10 mouse cellular contexts compared by ENCODE assay signal in the genomic region with DNA sequence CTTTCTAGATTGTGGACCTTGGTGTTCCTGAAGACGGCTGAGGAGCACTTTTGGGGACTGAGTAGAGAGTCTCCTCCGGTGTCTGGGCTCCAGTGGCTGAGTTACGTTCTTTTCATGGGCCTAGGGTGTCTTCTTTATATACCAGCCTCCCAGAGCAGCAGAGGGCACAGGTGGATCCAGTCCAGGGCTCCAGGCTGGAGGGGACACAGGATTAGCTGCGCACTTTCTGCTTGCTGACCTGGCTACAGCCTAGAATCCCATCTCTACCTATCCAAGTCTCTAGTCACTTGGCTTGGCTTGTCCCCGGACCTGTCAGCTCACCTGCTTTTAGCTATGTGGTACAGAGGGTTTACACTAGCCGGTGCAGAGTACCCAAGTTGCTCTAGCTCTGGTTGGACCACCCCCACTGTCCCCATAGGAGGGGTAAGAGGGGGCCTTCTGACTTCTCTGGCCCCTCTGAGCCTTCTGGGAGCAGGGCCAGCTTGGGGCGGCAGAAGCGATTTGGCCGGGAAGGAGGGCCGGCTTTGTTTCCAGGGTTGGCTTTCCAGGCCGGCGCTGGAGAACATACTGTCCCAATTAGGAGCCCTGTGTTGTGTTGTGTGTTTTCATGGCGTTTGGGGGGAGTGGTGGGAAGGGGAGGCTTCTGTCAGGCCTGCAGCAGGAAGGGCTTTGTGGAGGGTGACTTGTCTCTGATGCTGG.
A peak's percentile ranks its signal among the peaks of the same experiment; 100 is the strongest.
DNase-seq lines count a peak whose midpoint lies in the region; ATAC-seq and TF ChIP-seq lines count a peak whose summit lies in the region.
"Had no signal": no experiment of that assay in that cellular context is flagged by ENCODE, and none has a peak within 500 bp of the region (broad histone marks: within the 10 kb centered on the region; RNA-seq: fewer than 3 reads in every experiment).

No protein-coding gene starts in this region.

- ATAC-seq in hindbrain, postnatal 0 days = peak; percentile 91
- no peak for ATAC-seq in hindbrain, embryonic 12.5 days (ENCODE audit: low FRiP score)
- ATAC-seq in embryonic facial prominence, embryonic 15.5 days (ENCODE audit: insufficient number of reproducible peaks, low FRiP score, low TSS enrichment, low read depth) = peak; percentile 78
- no peak for ATAC-seq in activated CD4-positive, CD25-positive, alpha-beta regulatory T cell, adult 4 months

- peak overlapping the region; percentile 27; the same call in 1 of the 2 replicates for H3K27ac ChIP-seq in hindbrain, postnatal 0 days
- H3K27ac ChIP-seq in hindbrain, embryonic 12.5 days = no peak overlapping the region
- peak overlapping the region; percentile 78 for H3K27ac ChIP-seq in embryonic facial prominence, embryonic 15.5 days (replicated peaks)
- H3K27ac ChIP-seq: kidney, postnatal 0 days had no signal

- H3K4me2 ChIP-seq in hindbrain, postnatal 0 days (ENCODE audit: low read depth, low read length) = no peak overlapping the region
- no peak overlapping the region for H3K4me2 ChIP-seq in hindbrain, embryonic 12.5 days (replicated peaks)
- H3K4me2 ChIP-seq in embryonic facial prominence, embryonic 15.5 days (replicated peaks) = no peak overlapping the region

- no peak overlapping the region for H3K9ac ChIP-seq in hindbrain, postnatal 0 days (replicated peaks; ENCODE audit: low read length)
- no peak overlapping the region for H3K9ac ChIP-seq in hindbrain, embryonic 12.5 days
- no peak overlapping the region for H3K9ac ChIP-seq in embryonic facial prominence, embryonic 15.5 days

- H3K4me1 ChIP-seq in hindbrain, postnatal 0 days (ENCODE audit: insufficient read depth, low read length) = peaks cover 4% of the 10 kb centered on the region; the same call in 1 of the 2 replicates
- no peaks in the 10 kb centered on the region for H3K4me1 ChIP-seq in hindbrain, embryonic 12.5 days
- peaks cover 23% of the 10 kb centered on the region for H3K4me1 ChIP-seq in embryonic facial prominence, embryonic 15.5 days

- H3K9me3 ChIP-seq in hindbrain, postnatal 0 days (ENCODE audit: low read length) = no peaks in the 10 kb centered on the region
- H3K9me3 ChIP-seq in hindbrain, embryonic 12.5 days (replicated peaks) = no peaks in the 10 kb centered on the region
- H3K9me3 ChIP-seq in embryonic facial prominence, embryonic 15.5 days (replicated peaks) = no peaks in the 10 kb centered on the region

- no peaks in the 10 kb centered on the region for H3K27me3 ChIP-seq in hindbrain, postnatal 0 days (ENCODE audit: insufficient read depth, low read length)
- H3K27me3 ChIP-seq in hindbrain, embryonic 12.5 days = no peaks in the 10 kb centered on the region
- no peaks in the 10 kb centered on the region for H3K27me3 ChIP-seq in embryonic facial prominence, embryonic 15.5 days

- H3K36me3 ChIP-seq in hindbrain, postnatal 0 days (ENCODE audit: insufficient read depth, low read length) = no peaks in the 10 kb centered on the region
- no peaks in the 10 kb centered on the region for H3K36me3 ChIP-seq in hindbrain, embryonic 12.5 days
- no peaks in the 10 kb centered on the region for H3K36me3 ChIP-seq in embryonic facial prominence, embryonic 15.5 days

- 62% methylated on average over 13 of the region's 13 CpGs for WGBS in hindbrain, postnatal 0 days
- 70% methylated on average over 13 of the region's 13 CpGs for WGBS in hindbrain, embryonic 12.5 days
- 51% methylated on average over 13 of the region's 13 CpGs for WGBS in embryonic facial prominence, embryonic 15.5 days

- peak; percentile 75 for DNase-seq in hindbrain, postnatal 0 days (ENCODE audit: low spot score)
- peak; percentile 8 for DNase-seq in brain, embryonic 18.5 days (ENCODE audit: low read depth, low spot score)
- DNase-seq in heart, postnatal 4 days = peak; percentile 68
- DNase-seq in cerebellum, adult 11 months = no peak
- no peak for DNase-seq in adrenal gland, postnatal 25 days
- DNase-seq: right cerebral cortex, postnatal 14 days had no signal

- H3K4me3 ChIP-seq in hindbrain, postnatal 0 days (ENCODE audit: low read length) = no peak overlapping the region
- no peak overlapping the region for H3K4me3 ChIP-seq in hindbrain, embryonic 12.5 days
- no peak overlapping the region for H3K4me3 ChIP-seq in embryonic facial prominence, embryonic 15.5 days (replicated peaks)

- no peak for TF ChIP-seq CTCF in hindbrain, postnatal 0 days (IDR thresholded peaks at IDR 0.05; ENCODE audit: low read depth)

Comparison
In these comparisons a context has a peak if more than half of its experiments do, and no peak if none do; other contexts are left out.
1. ATAC-seq: peak in hindbrain, postnatal 0 days (single experiment) and embryonic facial prominence, embryonic 15.5 days (single experiment); none in hindbrain, embryonic 12.5 days (single experiment) and activated CD4-positive, CD25-positive, alpha-beta regulatory T cell, adult 4 months (single experiment).
2. DNase-seq: peak in hindbrain, postnatal 0 days (single experiment), brain, embryonic 18.5 days (single experiment) and heart, postnatal 4 days (single experiment); none in cerebellum, adult 11 months (single experiment) and adrenal gland, postnatal 25 days (single experiment).